Mouse (Mus musculus) megakaryocyte, embryonic 14.5 days (primary cell): ENCODE data around the gene Sf1. TPM values are rescaled to one million over a fixed set of nuclear protein-coding genes. Genes with fewer than 3 reads are reported as not detected.

Experiments
- H3K27me3 ChIP-seq: replicated peaks from 2 replicates; pipeline ENCODE3; 2012; ENCODE audit warnings: inconsistent platforms
- H3K36me3 ChIP-seq: replicated peaks from 2 replicates; pipeline ENCODE3; 2012; ENCODE audit warnings: low read length, inconsistent platforms, mixed read lengths
- H3K4me1 ChIP-seq: 2 replicates; pipeline ENCODE4 v1.6.1; 2012; ENCODE audit warnings: inconsistent platforms
- H3K4me3 ChIP-seq: replicated peaks from 2 replicates; pipeline ENCODE3; 2012; ENCODE audit warnings: moderate library complexity, mild to moderate bottlenecking, inconsistent platforms
- H3K9me3 ChIP-seq: 2 replicates; pipeline ENCODE4 v1.6.1; 2012; ENCODE audit warnings: inconsistent platforms
- FLI1 ChIP-seq: IDR thresholded peaks from 2 replicates; pipeline ENCODE4 v1.6.1; 2012; ENCODE audit warnings: low read length, inconsistent platforms, mixed read lengths
- GATA1 ChIP-seq: IDR thresholded peaks from 3 replicates; pipeline ENCODE4 v1.6.1; 2012; ENCODE audit warnings: mixed read lengths, low read length, inconsistent platforms, borderline replicate concordance
- polyA plus RNA-seq: library from polyadenylated mRNA; stranded (reverse); fragments of >175 nt; gene quantifications from 2 replicates; pipeline ENCODE4 v1.2.3, GENCODE M21; 2012; ENCODE audit warnings: low replicate concordance; ENCODE audit not compliant: insufficient read depth

Sf1 gene
- polyA plus RNA-seq, 1 experiment, result 1,025 TPM

- Histone ChIP-seq H3K9me3 (no peaks in the 10 kb centered on the region), H3K4me3 (no peak overlapping the region), H3K4me1 (peaks cover 72% of the 10 kb centered on the region), H3K36me3 (peaks cover 46% of the 10 kb centered on the region), H3K27me3 (peaks cover 71% of the 10 kb centered on the region)
- TF ChIP-seq FLI1 (no peak), GATA1 (no peak)
Observed at GRCm38 (mm10) chr19:6416894-6417761, 53.6 kb downstream of the Sf1 start.

- peaks cover 78% of the 10 kb centered on the region for H3K27me3 ChIP-seq
Observed at GRCm38 (mm10) chr19:6418233-6418879, 54.9 kb downstream of the Sf1 start, which contains the start of gene Nrxn2. Gene Nrxn2, plus strand, starts transcription at chr19:6418731.

GRCm38 (mm10) chr19:6418984-6419692, 55.6 kb downstream of the Sf1 start:
- peaks cover 26% of the 10 kb centered on the region for H3K36me3 ChIP-seq

More at GRCm38 (mm10) chr19:6418233-6418879, 54.9 kb downstream of the Sf1 start, which contains the start of gene Nrxn2:
- TF ChIP-seq FLI1, result no peak
- TF ChIP-seq GATA1, result no peak
- Histone ChIP-seq H3K36me3 (peaks cover 34% of the 10 kb centered on the region), H3K4me1 (peaks cover 61% of the 10 kb centered on the region), H3K9me3 (no peaks in the 10 kb centered on the region), H3K4me3 (peak within 1 kb of the TSS; percentile 86)

GRCm38 (mm10) chr19:6419805-6420310, 56.4 kb downstream of the Sf1 start:
- Histone ChIP-seq H3K4me1 (peaks cover 51% of the 10 kb centered on the region), H3K4me3 (no peak overlapping the region), H3K9me3 (no peaks in the 10 kb centered on the region), H3K36me3 (peaks cover 19% of the 10 kb centered on the region), H3K27me3 (peaks cover 91% of the 10 kb centered on the region)
- TF ChIP-seq FLI1 (no peak), GATA1 (no peak)

More at GRCm38 (mm10) chr19:6418984-6419692, 55.6 kb downstream of the Sf1 start:
- Histone ChIP-seq H3K4me3 (no peak overlapping the region), H3K4me1 (peaks cover 55% of the 10 kb centered on the region), H3K9me3 (no peaks in the 10 kb centered on the region), H3K27me3 (peaks cover 84% of the 10 kb centered on the region)
- TF ChIP-seq FLI1 (no peak), GATA1 (no peak)

- Histone ChIP-seq H3K27me3 (peaks cover 99% of the 10 kb centered on the region), H3K4me3 (peak overlapping the region; percentile 28), H3K36me3 (peaks cover 11% of the 10 kb centered on the region), H3K9me3 (no peaks in the 10 kb centered on the region), H3K4me1 (peaks cover 44% of the 10 kb centered on the region)
- TF ChIP-seq FLI1 (no peak), GATA1 (no peak)
Observed at GRCm38 (mm10) chr19:6420481-6421210, 57.2 kb downstream of the Sf1 start.

GRCm38 (mm10) chr19:6421211-6421590, 57.7 kb downstream of the Sf1 start:
- TF ChIP-seq GATA1 (no peak), FLI1 (no peak)
- H3K27me3 ChIP-seq, result peaks cover 99% of the 10 kb centered on the region
- H3K9me3 ChIP-seq, result no peaks in the 10 kb centered on the region
- no peak overlapping the region for H3K4me3 ChIP-seq
- peaks cover 5% of the 10 kb centered on the region for H3K36me3 ChIP-seq
- H3K4me1 ChIP-seq, result peaks cover 38% of the 10 kb centered on the region

GRCm38 (mm10) chr19:6422014-6422413, 58.5 kb downstream of the Sf1 start:
- H3K36me3 ChIP-seq, result no peaks in the 10 kb centered on the region
- H3K4me3 ChIP-seq, result no peak overlapping the region
- no peak for TF ChIP-seq FLI1
- TF ChIP-seq GATA1, result no peak
- H3K9me3 ChIP-seq, result no peaks in the 10 kb centered on the region
- peaks cover 30% of the 10 kb centered on the region for H3K4me1 ChIP-seq
- peaks cover 99% of the 10 kb centered on the region for H3K27me3 ChIP-seq

- Histone ChIP-seq H3K4me3 (no peak overlapping the region), H3K36me3 (no peaks in the 10 kb centered on the region), H3K9me3 (0 out of 2 replicates have a peak, but pooled peaks cover 3% of the 10 kb centered on the region), H3K4me1 (peaks cover 30% of the 10 kb centered on the region), H3K27me3 (peaks cover 99% of the 10 kb centered on the region)
- TF ChIP-seq GATA1 (no peak), FLI1 (no peak)
Observed at GRCm38 (mm10) chr19:6423241-6423640, 59.8 kb downstream of the Sf1 start.
